Mouse (Mus musculus): ENCODE data around the gene Arnt2. TPM values are rescaled to one million over a fixed set of nuclear protein-coding genes. Genes with fewer than 3 reads are reported as not detected.

The Arnt2 gene
- polyA plus RNA-seq, 1 experiment from 2014 or later: 18.5 TPM

DNA sequence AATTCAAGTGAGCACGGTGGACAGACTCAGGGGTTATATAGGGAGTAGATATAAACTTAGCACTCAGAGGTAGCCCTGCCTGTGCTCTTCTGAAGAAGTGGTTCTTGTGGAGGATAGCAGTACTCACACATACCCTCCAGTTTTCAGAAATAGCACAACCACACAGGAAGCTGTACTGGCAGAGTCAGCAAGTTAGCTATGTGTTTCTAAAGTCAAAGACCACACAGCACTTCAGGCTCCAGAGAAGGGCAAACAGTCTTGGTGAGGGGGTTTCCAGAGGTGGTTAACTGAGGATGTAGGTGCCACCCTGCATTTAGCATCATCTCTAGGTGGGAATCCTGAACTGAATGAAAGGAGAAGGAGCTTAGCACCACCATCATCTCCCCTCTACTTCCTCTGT is 23.5 kb downstream of the Arnt2 start:
- Histone ChIP-seq H3K27me3 (ENCODE audit: control insufficient read depth, insufficient read depth, low read length) (no peaks in the 10 kb centered on the region), H3K9me3 (replicated peaks; ENCODE audit: control insufficient read depth, low read length) (no peaks in the 10 kb centered on the region), H3K36me3 (replicated peaks; ENCODE audit: control insufficient read depth, insufficient read depth, low read depth, low read length) (no peaks in the 10 kb centered on the region), H3K4me1 (ENCODE audit: control insufficient read depth, insufficient read depth, low read length) (no peaks in the 10 kb centered on the region), H3K27ac (replicated peaks; ENCODE audit: low read depth, low read length) (no peak overlapping the region), H3K4me2 (ENCODE audit: low read depth, low read length) (no peak overlapping the region), H3K4me3 (ENCODE audit: low read depth, low read length) (no peak overlapping the region), H3K9ac (replicated peaks; ENCODE audit: low read length) (no peak overlapping the region)
- 89% methylated on average over 1 of the region's 1 CpGs for WGBS
- ATAC-seq (replicated peaks; ENCODE audit: insufficient number of reproducible peaks, low FRiP score, low TSS enrichment, low read depth) (no peak), DNase-seq (ENCODE audit: low spot score) (no peak)

DNA sequence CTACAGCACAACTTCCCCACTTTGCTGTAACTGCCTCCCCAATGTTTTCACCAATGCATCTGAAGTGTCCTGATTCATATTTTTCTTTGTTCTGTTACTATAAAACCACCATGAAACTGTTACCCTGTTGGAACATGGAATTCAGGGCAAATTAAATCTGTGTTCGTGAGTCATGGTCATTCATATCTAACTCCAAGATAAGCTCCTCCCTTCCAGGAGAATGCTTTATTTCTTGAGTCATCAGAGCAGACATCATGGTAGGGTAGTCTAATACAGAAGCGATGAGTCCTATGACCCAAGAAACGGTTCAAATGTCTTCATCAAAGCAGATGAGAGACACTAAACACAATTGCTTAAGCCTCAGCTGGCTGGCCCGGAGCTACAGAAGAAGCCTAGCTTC is 25.2 kb downstream of the Arnt2 start:
- WGBS: 95% methylated on average over 4 of the region's 4 CpGs

GRCm38 (mm10) chr7:84384086-84384485 is 25.9 kb downstream of the Arnt2 start:
- no peaks in the 10 kb centered on the region for H3K4me1 ChIP-seq (ENCODE audit: control insufficient read depth, insufficient read depth, low read length)
- no peaks in the 10 kb centered on the region for H3K36me3 ChIP-seq (replicated peaks; ENCODE audit: control insufficient read depth, insufficient read depth, low read depth, low read length)

More for the DNA sequence above, 25.2 kb downstream of the Arnt2 start:
- Histone ChIP-seq H3K9ac (replicated peaks; ENCODE audit: low read length) (no peak overlapping the region), H3K27me3 (ENCODE audit: control insufficient read depth, insufficient read depth, low read length) (no peaks in the 10 kb centered on the region), H3K4me1 (ENCODE audit: control insufficient read depth, insufficient read depth, low read length) (no peaks in the 10 kb centered on the region), H3K36me3 (replicated peaks; ENCODE audit: control insufficient read depth, insufficient read depth, low read depth, low read length) (no peaks in the 10 kb centered on the region), H3K4me3 (ENCODE audit: low read depth, low read length) (no peak overlapping the region), H3K9me3 (replicated peaks; ENCODE audit: control insufficient read depth, low read length) (no peaks in the 10 kb centered on the region), H3K27ac (replicated peaks; ENCODE audit: low read depth, low read length) (no peak overlapping the region), H3K4me2 (ENCODE audit: low read depth, low read length) (no peak overlapping the region)
- ATAC-seq (replicated peaks; ENCODE audit: insufficient number of reproducible peaks, low FRiP score, low TSS enrichment, low read depth) (no peak), DNase-seq (ENCODE audit: low spot score) (no peak)

DNA sequence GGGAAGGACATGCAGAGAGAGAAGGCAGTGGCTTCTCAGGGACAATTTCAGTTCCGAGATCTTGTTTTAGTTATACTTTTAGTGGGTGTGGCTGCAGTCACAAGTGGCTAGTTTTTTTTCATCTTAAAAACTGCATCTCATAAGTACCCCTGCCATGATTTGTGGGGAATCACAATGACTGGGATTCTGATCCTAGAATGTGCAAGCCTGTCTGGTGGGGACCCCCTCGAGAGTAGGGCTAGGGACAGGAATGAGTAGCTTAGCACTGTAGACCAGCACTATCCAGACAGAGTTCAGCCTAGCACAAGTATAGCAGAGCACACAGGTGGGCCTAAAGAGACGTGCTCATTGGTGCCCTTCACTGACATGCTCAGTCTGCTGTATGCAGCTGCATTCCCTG is 27.6 kb downstream of the Arnt2 start:
- DNase-seq (ENCODE audit: low spot score): no peak
- no peaks in the 10 kb centered on the region for H3K27me3 ChIP-seq (ENCODE audit: control insufficient read depth, insufficient read depth, low read length)
- no peak for ATAC-seq (replicated peaks; ENCODE audit: insufficient number of reproducible peaks, low FRiP score, low TSS enrichment, low read depth)
- H3K4me3 ChIP-seq (ENCODE audit: low read depth, low read length): no peak overlapping the region
- no peaks in the 10 kb centered on the region for H3K36me3 ChIP-seq (replicated peaks; ENCODE audit: control insufficient read depth, insufficient read depth, low read depth, low read length)
- 85% methylated on average over 3 of the region's 3 CpGs for WGBS
- H3K4me2 ChIP-seq (ENCODE audit: low read depth, low read length): no peak overlapping the region
- H3K4me1 ChIP-seq (ENCODE audit: control insufficient read depth, insufficient read depth, low read length): no peaks in the 10 kb centered on the region
- H3K27ac ChIP-seq (replicated peaks; ENCODE audit: low read depth, low read length): no peak overlapping the region
- no peak overlapping the region for H3K9ac ChIP-seq (replicated peaks; ENCODE audit: low read length)
- no peaks in the 10 kb centered on the region for H3K9me3 ChIP-seq (replicated peaks; ENCODE audit: control insufficient read depth, low read length)

More at GRCm38 (mm10) chr7:84384086-84384485, 25.9 kb downstream of the Arnt2 start:
- ATAC-seq (replicated peaks; ENCODE audit: insufficient number of reproducible peaks, low FRiP score, low TSS enrichment, low read depth): no peak
- no peak for DNase-seq (ENCODE audit: low spot score)
- H3K4me3 ChIP-seq (ENCODE audit: low read depth, low read length): no peak overlapping the region
- H3K4me2 ChIP-seq (ENCODE audit: low read depth, low read length): no peak overlapping the region
- H3K9ac ChIP-seq (replicated peaks; ENCODE audit: low read length): no peak overlapping the region
- H3K27me3 ChIP-seq (ENCODE audit: control insufficient read depth, insufficient read depth, low read length): no peaks in the 10 kb centered on the region
- 91% methylated on average over 7 of the region's 7 CpGs for WGBS
- H3K27ac ChIP-seq (replicated peaks; ENCODE audit: low read depth, low read length): no peak overlapping the region
- no peaks in the 10 kb centered on the region for H3K9me3 ChIP-seq (replicated peaks; ENCODE audit: control insufficient read depth, low read length)

GRCm38 (mm10) chr7:84380810-84381209 is 29.2 kb downstream of the Arnt2 start:
- no peaks in the 10 kb centered on the region for H3K36me3 ChIP-seq (replicated peaks; ENCODE audit: control insufficient read depth, insufficient read depth, low read depth, low read length)
- no peaks in the 10 kb centered on the region for H3K27me3 ChIP-seq (ENCODE audit: control insufficient read depth, insufficient read depth, low read length)
- H3K27ac ChIP-seq (replicated peaks; ENCODE audit: low read depth, low read length): no peak overlapping the region
- no peaks in the 10 kb centered on the region for H3K4me1 ChIP-seq (ENCODE audit: control insufficient read depth, insufficient read depth, low read length)
- no peak overlapping the region for H3K9ac ChIP-seq (replicated peaks; ENCODE audit: low read length)
- no peak overlapping the region for H3K4me3 ChIP-seq (ENCODE audit: low read depth, low read length)
- ATAC-seq (replicated peaks; ENCODE audit: insufficient number of reproducible peaks, low FRiP score, low TSS enrichment, low read depth) (no peak), DNase-seq (ENCODE audit: low spot score) (no peak)
- no peaks in the 10 kb centered on the region for H3K9me3 ChIP-seq (replicated peaks; ENCODE audit: control insufficient read depth, low read length)
- H3K4me2 ChIP-seq (ENCODE audit: low read depth, low read length): no peak overlapping the region

DNA sequence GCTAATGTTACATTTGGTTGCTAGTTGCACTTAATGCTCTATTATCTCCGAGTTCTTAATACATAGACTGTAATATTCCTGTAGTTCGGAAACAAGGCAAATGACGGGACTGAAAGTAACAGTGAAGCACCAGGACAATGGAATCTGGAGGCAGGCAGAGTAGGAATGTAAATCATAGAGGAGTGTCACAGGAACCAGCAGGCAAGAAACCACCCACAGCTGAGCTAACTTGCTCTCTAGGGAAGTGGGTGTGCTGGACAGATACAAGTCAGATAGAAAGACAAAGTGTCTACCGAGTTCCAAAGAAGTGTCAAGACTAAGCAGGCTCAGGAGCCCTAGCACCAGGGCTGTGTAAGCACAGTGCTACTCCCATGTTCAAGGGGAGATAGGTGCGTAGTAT is 32.6 kb downstream of the Arnt2 start:
- Histone ChIP-seq H3K9me3 (replicated peaks; ENCODE audit: control insufficient read depth, low read length) (no peaks in the 10 kb centered on the region), H3K27ac (replicated peaks; ENCODE audit: low read depth, low read length) (no peak overlapping the region), H3K4me3 (ENCODE audit: low read depth, low read length) (no peak overlapping the region), H3K27me3 (ENCODE audit: control insufficient read depth, insufficient read depth, low read length) (no peaks in the 10 kb centered on the region), H3K4me2 (ENCODE audit: low read depth, low read length) (no peak overlapping the region), H3K9ac (replicated peaks; ENCODE audit: low read length) (no peak overlapping the region), H3K36me3 (replicated peaks; ENCODE audit: control insufficient read depth, insufficient read depth, low read depth, low read length) (no peaks in the 10 kb centered on the region), H3K4me1 (ENCODE audit: control insufficient read depth, insufficient read depth, low read length) (no peaks in the 10 kb centered on the region)
- DNase-seq (ENCODE audit: low spot score) (no peak), ATAC-seq (replicated peaks; ENCODE audit: insufficient number of reproducible peaks, low FRiP score, low TSS enrichment, low read depth) (no peak)
- WGBS: 81% methylated on average over 5 of the region's 5 CpGs

DNA sequence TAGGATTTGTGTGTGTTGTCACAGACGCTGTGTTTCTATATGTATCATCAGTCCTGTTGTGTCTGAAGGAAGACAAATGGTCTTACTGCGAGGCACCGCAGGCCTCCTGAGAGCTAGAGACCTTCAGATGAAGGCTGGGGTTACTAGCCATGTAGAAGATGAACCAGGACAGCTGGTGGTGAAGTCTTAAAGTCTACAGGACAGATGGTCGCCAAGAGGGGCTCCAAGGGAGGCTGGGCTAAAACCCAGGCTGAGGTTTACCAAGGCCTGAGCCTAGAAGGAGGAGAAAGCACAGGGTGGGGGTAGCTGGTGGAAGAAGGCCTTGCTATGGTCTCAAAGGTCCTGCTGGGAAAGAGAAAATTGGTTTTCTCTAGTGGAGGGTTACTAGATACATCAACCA is 36.3 kb downstream of the Arnt2 start:
- ATAC-seq (replicated peaks; ENCODE audit: insufficient number of reproducible peaks, low FRiP score, low TSS enrichment, low read depth) (no peak), DNase-seq (ENCODE audit: low spot score) (no peak)
- no peak overlapping the region for H3K27ac ChIP-seq (replicated peaks; ENCODE audit: low read depth, low read length)
- no peaks in the 10 kb centered on the region for H3K27me3 ChIP-seq (ENCODE audit: control insufficient read depth, insufficient read depth, low read length)
- WGBS: 89% methylated on average over 4 of the region's 4 CpGs
- H3K4me1 ChIP-seq (ENCODE audit: control insufficient read depth, insufficient read depth, low read length): no peaks in the 10 kb centered on the region
- H3K4me3 ChIP-seq (ENCODE audit: low read depth, low read length): no peak overlapping the region
- H3K4me2 ChIP-seq (ENCODE audit: low read depth, low read length): no peak overlapping the region
- no peaks in the 10 kb centered on the region for H3K9me3 ChIP-seq (replicated peaks; ENCODE audit: control insufficient read depth, low read length)
- H3K36me3 ChIP-seq (replicated peaks; ENCODE audit: control insufficient read depth, insufficient read depth, low read depth, low read length): no peaks in the 10 kb centered on the region
- no peak overlapping the region for H3K9ac ChIP-seq (replicated peaks; ENCODE audit: low read length)

DNA sequence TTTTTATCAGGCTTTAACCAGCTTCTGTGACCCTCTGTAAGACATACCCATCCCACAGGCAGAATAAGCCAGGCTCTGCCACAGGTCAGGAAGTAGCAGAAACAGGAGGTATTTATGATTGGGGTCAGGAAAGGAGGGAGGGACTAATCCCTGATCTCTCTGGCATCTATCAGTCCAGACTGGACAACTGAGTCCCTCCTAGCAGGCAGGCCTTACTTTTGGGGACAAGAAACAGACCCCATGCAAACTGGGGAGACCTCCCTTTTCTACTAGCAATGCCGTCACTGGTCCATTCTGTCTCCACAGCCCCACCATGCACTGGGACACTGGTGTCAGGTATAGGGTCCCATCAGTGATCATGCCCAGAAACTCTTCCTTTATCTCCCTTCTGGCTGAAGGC is 37.1 kb downstream of the Arnt2 start:
- no peak for ATAC-seq (replicated peaks; ENCODE audit: insufficient number of reproducible peaks, low FRiP score, low TSS enrichment, low read depth)

More for the DNA sequence above, 37.1 kb downstream of the Arnt2 start:
- Histone ChIP-seq H3K9ac (replicated peaks; ENCODE audit: low read length) (no peak overlapping the region), H3K4me3 (ENCODE audit: low read depth, low read length) (no peak overlapping the region), H3K36me3 (replicated peaks; ENCODE audit: control insufficient read depth, insufficient read depth, low read depth, low read length) (no peaks in the 10 kb centered on the region), H3K27ac (replicated peaks; ENCODE audit: low read depth, low read length) (no peak overlapping the region), H3K4me2 (ENCODE audit: low read depth, low read length) (no peak overlapping the region), H3K9me3 (replicated peaks; ENCODE audit: control insufficient read depth, low read length) (no peaks in the 10 kb centered on the region), H3K27me3 (ENCODE audit: control insufficient read depth, insufficient read depth, low read length) (no peaks in the 10 kb centered on the region), H3K4me1 (ENCODE audit: control insufficient read depth, insufficient read depth, low read length) (no peaks in the 10 kb centered on the region)
- no peak for DNase-seq (ENCODE audit: low spot score)
- 95% methylated on average over 1 of the region's 1 CpGs for WGBS
